Mouse (Mus musculus) cerebellum, adult 2 months (tissue): ENCODE measurements around the gene Gal.

Experiments
- CTCF ChIP-seq: fragments of 200-500 bp; IDR thresholded peaks from 2 replicates; pipeline ENCODE4 v1.5.1; 2011; ENCODE audit warnings: low read depth, mild to moderate bottlenecking, control low read depth, low read length, moderate library complexity, borderline replicate concordance; ENCODE audit not compliant: insufficient read depth
- POLR2A ChIP-seq: fragments of 200-500 bp; IDR thresholded peaks from 2 replicates; pipeline ENCODE4 v1.6.1; 2011; ENCODE audit warnings: low read length, control low read depth, borderline replicate concordance; ENCODE audit not compliant: insufficient read depth

DNA sequence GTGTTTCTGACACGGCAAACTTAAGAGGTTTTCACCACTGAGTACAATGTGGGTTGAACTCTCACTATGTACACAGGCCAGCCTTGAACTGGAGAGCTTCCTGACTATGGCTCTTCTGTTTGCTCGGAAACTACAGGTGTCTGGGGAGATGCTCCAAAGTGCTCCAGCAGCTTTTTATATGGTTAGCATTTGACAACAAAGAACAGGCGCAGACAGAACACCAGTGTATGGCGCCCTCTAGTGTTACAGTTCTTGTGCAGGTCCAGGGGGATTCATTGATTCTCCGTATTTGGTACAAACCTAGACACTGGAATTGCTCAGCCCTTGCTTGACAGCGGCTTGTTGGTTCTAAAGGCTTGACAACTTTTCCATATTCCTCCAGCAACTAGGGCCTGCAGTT lies 36.8 kb upstream of the Gal start:
- TF ChIP-seq POLR2A (no peak), CTCF (peak; percentile 66; the same call in 1 of the 2 replicates)
